Mouse (Mus musculus) cerebellum, adult 2 months (tissue): ENCODE results near the gene Mptx2.

ENCODE experiments used
- CTCF ChIP-seq: fragments of 200-500 bp; IDR thresholded peaks from 2 replicates; pipeline ENCODE4 v1.5.1; 2011; ENCODE audit warnings: low read depth, mild to moderate bottlenecking, control low read depth, low read length, moderate library complexity, borderline replicate concordance; ENCODE audit not compliant: insufficient read depth
- POLR2A ChIP-seq: fragments of 200-500 bp; IDR thresholded peaks from 2 replicates; pipeline ENCODE4 v1.6.1; 2011; ENCODE audit warnings: low read length, control low read depth, borderline replicate concordance; ENCODE audit not compliant: insufficient read depth

- TF ChIP-seq POLR2A: no peak
- no peak for TF ChIP-seq CTCF
Measured at GRCm38 (mm10) chr1:173324961-173325360, 47.4 kb upstream of the Mptx2 start.
